Mouse (Mus musculus) myocyte (in vitro differentiated cells): ENCODE results near the gene Stum.

Experiments used
- CEBPB ChIP-seq: IDR thresholded peaks from 2 replicates; pipeline ENCODE4 v1.6.1; 2011; ENCODE audit warnings: mild to moderate bottlenecking, moderate library complexity; ENCODE audit not compliant: poor library complexity, insufficient read depth, severe bottlenecking
- E2F4 ChIP-seq: IDR thresholded peaks from one replicate; pipeline ENCODE4 v1.6.1; 2011; ENCODE audit warnings: mild to moderate bottlenecking, control low read depth, moderate library complexity; ENCODE audit not compliant: insufficient read depth
- MAX ChIP-seq: IDR thresholded peaks from one replicate; pipeline ENCODE4 v1.6.1; 2011; ENCODE audit warnings: low read depth, mild to moderate bottlenecking, control low read depth
- MYOG ChIP-seq, 3 experiments: IDR thresholded peaks; one replicate each; pipeline ENCODE4 v1.6.1; 2011; ENCODE audit warnings: control low read depth in 2 of 3, low read depth in 2 of 3, mild to moderate bottlenecking in 2 of 3; ENCODE audit not compliant: insufficient read length in 2 of 3, control insufficient read depth in 1 of 3, insufficient read depth in 1 of 3
- POLR2A ChIP-seq: IDR thresholded peaks from one replicate; pipeline ENCODE4 v1.6.1; 2011; ENCODE audit warnings: low read depth, mild to moderate bottlenecking, control low read depth, moderate library complexity; ENCODE audit not compliant: insufficient read length
- POLR2AphosphoS2 ChIP-seq: IDR thresholded peaks from one replicate; pipeline ENCODE4 v1.6.1; 2011; ENCODE audit warnings: low read depth, control low read depth; ENCODE audit not compliant: insufficient read length
- TCF12 ChIP-seq: IDR thresholded peaks from one replicate; pipeline ENCODE4 v1.6.1; 2011; ENCODE audit warnings: mild to moderate bottlenecking, control low read depth; ENCODE audit not compliant: poor library complexity, insufficient read depth, severe bottlenecking
- TCF3 ChIP-seq: IDR thresholded peaks from one replicate; pipeline ENCODE4 v1.6.1; 2011; ENCODE audit warnings: low read depth, control low read depth; ENCODE audit not compliant: insufficient read length
- USF1 ChIP-seq: IDR thresholded peaks from one replicate; pipeline ENCODE4 v1.6.1; 2011; ENCODE audit warnings: low read depth, mild to moderate bottlenecking, control low read depth, moderate library complexity

DNA sequence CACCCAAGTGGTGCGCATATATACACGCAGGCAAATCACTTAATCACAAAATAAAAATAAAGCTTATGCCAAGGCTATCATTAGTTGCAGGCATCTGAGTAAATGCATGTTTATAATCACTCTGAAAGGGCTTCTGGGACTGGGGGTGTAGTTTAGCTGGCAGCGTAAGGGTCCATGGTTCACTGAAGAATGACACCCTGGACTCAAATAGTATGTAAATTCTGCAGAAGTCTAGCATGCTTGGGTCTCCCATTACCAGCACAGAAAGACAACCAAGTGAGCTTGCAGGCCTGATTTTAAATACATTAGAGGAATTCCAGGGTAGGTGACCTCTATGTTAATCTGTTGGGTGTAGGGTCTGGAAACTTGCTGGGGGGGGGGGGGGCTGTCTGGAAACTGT lies 16.5 kb upstream of the Stum start:
- TF ChIP-seq MYOG (IDR thresholded peaks at IDR 0.05; ENCODE audit: control insufficient read depth in 1 of 3, insufficient read depth in 1 of 3, insufficient read length in 2 of 3, low read depth in 2 of 3), result no peak
- TF ChIP-seq POLR2A, result no peak
- TF ChIP-seq POLR2AphosphoS2, result no peak
- no peak for TF ChIP-seq MAX
- no peak for TF ChIP-seq USF1
- no peak for TF ChIP-seq TCF12
- TF ChIP-seq TCF3, result no peak
- TF ChIP-seq CEBPB, result no peak
- no peak for TF ChIP-seq E2F4
